ENCODE assay signal across 13 mouse cellular contexts in genomic region chr19:10560108-10560507, GRCm38 (mm10). TPM values are rescaled to one million over a fixed set of nuclear protein-coding genes. Genes with fewer than 3 reads are reported as not detected.
DNase-seq lines count a peak whose midpoint lies in the region; ATAC-seq and TF ChIP-seq lines count a peak whose summit lies in the region.
"Had no signal": no experiment of that assay in that cellular context is flagged by ENCODE, and none has a peak within 500 bp of the region (broad histone marks: within the 10 kb centered on the region; RNA-seq: fewer than 3 reads in every experiment).

No protein-coding gene starts in this region.

- no peak for TF ChIP-seq POLR2A in kidney, adult 2 months (IDR thresholded peaks at IDR 0.05; ENCODE audit: low read depth, low read length)

- no peaks in the 10 kb centered on the region for H3K36me3 ChIP-seq in kidney, adult 2 months (ENCODE audit: control insufficient read depth, insufficient read depth, low read length)
- H3K36me3 ChIP-seq in midbrain, embryonic 14.5 days (ENCODE audit: control insufficient read depth, insufficient read depth, low read length): no peaks in the 10 kb centered on the region
- H3K36me3 ChIP-seq in midbrain, embryonic 16.5 days (ENCODE audit: control insufficient read depth, insufficient read depth, low read length): no peaks in the 10 kb centered on the region
- H3K36me3 ChIP-seq: forebrain, embryonic 10.5 days; heart, embryonic 12.5 days had no signal

- H3K27me3 ChIP-seq in kidney, adult 2 months (replicated peaks; ENCODE audit: control insufficient read depth, insufficient read depth, low read length): no peaks in the 10 kb centered on the region
- H3K27me3 ChIP-seq in midbrain, embryonic 14.5 days (ENCODE audit: control insufficient read depth, insufficient read depth, low read length): no peaks in the 10 kb centered on the region
- no peaks in the 10 kb centered on the region for H3K27me3 ChIP-seq in midbrain, embryonic 16.5 days (ENCODE audit: control insufficient read depth, insufficient read depth, low read depth, low read length)
- H3K27me3 ChIP-seq: heart, embryonic 12.5 days had no signal

- H3K9ac ChIP-seq in midbrain, embryonic 14.5 days (replicated peaks; ENCODE audit: low read length): no peak overlapping the region
- no peak overlapping the region for H3K9ac ChIP-seq in midbrain, embryonic 16.5 days (ENCODE audit: low read depth, low read length)
- H3K9ac ChIP-seq: heart, embryonic 12.5 days had no signal

- H3K4me2 ChIP-seq in midbrain, embryonic 14.5 days (ENCODE audit: low read length): no peak overlapping the region
- no peak overlapping the region for H3K4me2 ChIP-seq in midbrain, embryonic 16.5 days (ENCODE audit: low read length)
- H3K4me2 ChIP-seq: heart, embryonic 12.5 days had no signal

- no peak for ATAC-seq in midbrain, embryonic 14.5 days (ENCODE audit: low FRiP score, low TSS enrichment)
- no peak for ATAC-seq in midbrain, embryonic 16.5 days

- no peak overlapping the region for H3K4me3 ChIP-seq in kidney, adult 2 months (ENCODE audit: insufficient read depth, low read depth, low read length)
- no peak overlapping the region for H3K4me3 ChIP-seq in midbrain, embryonic 14.5 days (replicated peaks; ENCODE audit: low read depth, low read length)
- no peak overlapping the region for H3K4me3 ChIP-seq in midbrain, embryonic 16.5 days (ENCODE audit: low read depth, low read length)
- H3K4me3 ChIP-seq: forebrain, embryonic 10.5 days; heart, embryonic 12.5 days had no signal

- no peak overlapping the region for H3K27ac ChIP-seq in kidney, adult 2 months (ENCODE audit: insufficient read depth, low read depth, low read length)
- H3K27ac ChIP-seq in midbrain, embryonic 14.5 days (replicated peaks; ENCODE audit: low read depth, low read length): no peak overlapping the region
- H3K27ac ChIP-seq in midbrain, embryonic 16.5 days (ENCODE audit: low read length): no peak overlapping the region
- H3K27ac ChIP-seq: forebrain, embryonic 10.5 days had no signal

- DNase-seq in adrenal gland, postnatal 14 days: peak; percentile 33
- DNase-seq in adrenal gland, postnatal 4 days (ENCODE audit: low spot score in 2 of 2): no peak
- DNase-seq in kidney, adult 2 months: peak; percentile 37
- DNase-seq in kidney, adult 8-10 months: no peak
- DNase-seq in midbrain, embryonic 14.5 days: peak; percentile 37
- DNase-seq in neural tube, embryonic 10.5 days (ENCODE audit: extremely low spot score, low spot score): no peak
- no peak for DNase-seq in gastrocnemius, adult 18-20 months (ENCODE audit: low spot score)
- DNase-seq: adrenal gland, postnatal 25 days; cerebellum, postnatal 10 days; right cerebral cortex, postnatal 14 days had no signal

- H3K4me1 ChIP-seq in kidney, adult 2 months (ENCODE audit: control insufficient read depth, insufficient read depth, low read length): peaks cover 6% of the 10 kb centered on the region
- peaks cover 10% of the 10 kb centered on the region; the same call in 1 of the 2 replicates for H3K4me1 ChIP-seq in midbrain, embryonic 14.5 days (ENCODE audit: control insufficient read depth, insufficient read depth, low read length)
- peaks cover 11% of the 10 kb centered on the region for H3K4me1 ChIP-seq in midbrain, embryonic 16.5 days (ENCODE audit: control insufficient read depth, insufficient read depth, low read length)

- peak; percentile 32; the same call in 1 of the 2 replicates for TF ChIP-seq CTCF in kidney, adult 2 months (conservative IDR thresholded peaks at IDR 0.05; ENCODE audit: insufficient read depth, insufficient read length, low read depth, low read length)

- WGBS in kidney, adult 2 months: 40% methylated on average over 5 of the region's 5 CpGs
- 36% methylated on average over 5 of the region's 5 CpGs for WGBS in midbrain, embryonic 14.5 days
- WGBS in midbrain, embryonic 16.5 days: 37% methylated on average over 5 of the region's 5 CpGs

- no peaks in the 10 kb centered on the region for H3K9me3 ChIP-seq in midbrain, embryonic 14.5 days (ENCODE audit: control insufficient read depth, low read length)
- H3K9me3 ChIP-seq in midbrain, embryonic 16.5 days (replicated peaks; ENCODE audit: control insufficient read depth, low read length, poor library complexity, severe bottlenecking): no peaks in the 10 kb centered on the region
- H3K9me3 ChIP-seq: forebrain, embryonic 10.5 days; heart, embryonic 12.5 days had no signal

RNA-seq across cellular contexts. Expression of gene Tmem216, which starts 4.1 kb away (rescaled TPM):
- 12.1 and 12.8 TPM in 2 replicates for total RNA-seq in adrenal gland, postnatal 14 days (2021)
- total RNA-seq in adrenal gland, postnatal 4 days (2021): 10 to 100 TPM; 15.8 to 19.1 TPM
- polyA plus RNA-seq in kidney, adult 2 months (2012; rRNA removed): 32.0 and 33.1 TPM in 2 replicates
- 60.0 and 65.8 TPM in 2 replicates for polyA plus RNA-seq in midbrain, embryonic 14.5 days (2014; fragmentation: Nextera tagmentation; extraction: Ambion mirVana)
- 52.0 and 52.3 TPM in 2 replicates for polyA plus RNA-seq in midbrain, embryonic 16.5 days (2015; fragmentation: Nextera tagmentation; extraction: Ambion mirVana)
- total RNA-seq in gastrocnemius, adult 18-20 months (2021): 1 to 10 TPM; 3.0 to 3.2 TPM

RNA-seq across cellular contexts. Expression of gene Cyb561a3, which starts 16.9 kb away (rescaled TPM):
- total RNA-seq in adrenal gland, postnatal 14 days (2021): 19.0 and 21.2 TPM in 2 replicates
- total RNA-seq in adrenal gland, postnatal 4 days (2021): 10 to 100 TPM; 14.7 to 17.3 TPM
- 40.7 and 44.1 TPM in 2 replicates for polyA plus RNA-seq in kidney, adult 2 months (2012; rRNA removed)
- 17.8 and 20.5 TPM in 2 replicates for polyA plus RNA-seq in midbrain, embryonic 14.5 days (2014; fragmentation: Nextera tagmentation; extraction: Ambion mirVana)
- 24.5 and 26.4 TPM in 2 replicates for polyA plus RNA-seq in midbrain, embryonic 16.5 days (2015; fragmentation: Nextera tagmentation; extraction: Ambion mirVana)
- total RNA-seq in gastrocnemius, adult 18-20 months (2021): 1 to 10 TPM; 5.5 to 6.6 TPM

RNA-seq across cellular contexts. Expression of gene Tmem138, which starts 17.1 kb away (rescaled TPM):
- 9.2 and 11.2 TPM in 2 replicates for total RNA-seq in adrenal gland, postnatal 14 days (2021)
- total RNA-seq in adrenal gland, postnatal 4 days (2021): 10 to 100 TPM; 16.2 to 16.8 TPM
- 11.7 and 12.7 TPM in 2 replicates for polyA plus RNA-seq in kidney, adult 2 months (2012; rRNA removed)
- polyA plus RNA-seq in midbrain, embryonic 14.5 days (2014; fragmentation: Nextera tagmentation; extraction: Ambion mirVana): 42.1 and 44.3 TPM in 2 replicates
- 37.8 TPM in 2 replicates for polyA plus RNA-seq in midbrain, embryonic 16.5 days (2015; fragmentation: Nextera tagmentation; extraction: Ambion mirVana)
- 1 to 10 TPM in 1 of 2 experiments, under 1 TPM in 1; 0.87 to 1.0 TPM for total RNA-seq in gastrocnemius, adult 18-20 months (2021)

RNA-seq across cellular contexts. Expression of gene Sdhaf2, which starts 34.2 kb away (rescaled TPM):
- total RNA-seq in adrenal gland, postnatal 14 days (2021): 49.9 and 55.7 TPM in 2 replicates
- 10 to 100 TPM; 53.5 to 54.1 TPM for total RNA-seq in adrenal gland, postnatal 4 days (2021)
- 31.1 and 33.1 TPM in 2 replicates for polyA plus RNA-seq in kidney, adult 2 months (2012; rRNA removed)
- 67.6 and 69.6 TPM in 2 replicates for polyA plus RNA-seq in midbrain, embryonic 14.5 days (2014; fragmentation: Nextera tagmentation; extraction: Ambion mirVana)
- 60.2 and 62.7 TPM in 2 replicates for polyA plus RNA-seq in midbrain, embryonic 16.5 days (2015; fragmentation: Nextera tagmentation; extraction: Ambion mirVana)
- 10 to 100 TPM; 45.0 to 47.5 TPM for total RNA-seq in gastrocnemius, adult 18-20 months (2021)

RNA-seq across cellular contexts. Expression of gene Cpsf7, which starts 35.0 kb away (rescaled TPM):
- total RNA-seq in adrenal gland, postnatal 14 days (2021): 52.9 and 67.6 TPM in 2 replicates
- 10 to 100 TPM; 90.2 to 90.6 TPM for total RNA-seq in adrenal gland, postnatal 4 days (2021)
- 25.7 and 28.9 TPM in 2 replicates for polyA plus RNA-seq in kidney, adult 2 months (2012; rRNA removed)
- 52.9 and 66.0 TPM in 2 replicates for polyA plus RNA-seq in midbrain, embryonic 14.5 days (2014; fragmentation: Nextera tagmentation; extraction: Ambion mirVana)
- 55.9 and 56.0 TPM in 2 replicates for polyA plus RNA-seq in midbrain, embryonic 16.5 days (2015; fragmentation: Nextera tagmentation; extraction: Ambion mirVana)
- 10 to 100 TPM; 15.4 to 19.8 TPM for total RNA-seq in gastrocnemius, adult 18-20 months (2021)

Comparison
In these comparisons a context has a peak if more than half of its experiments do, and no peak if none do; other contexts are left out.
1. DNase-seq: peak in adrenal gland, postnatal 14 days (single experiment), kidney, adult 2 months (single experiment) and midbrain, embryonic 14.5 days (single experiment); none in adrenal gland, postnatal 4 days (0 of 2), kidney, adult 8-10 months (0 of 2), neural tube, embryonic 10.5 days (single experiment) and gastrocnemius, adult 18-20 months (single experiment).